Mouse (Mus musculus): ENCODE data around the gene Boc. TPM values are rescaled to one million over a fixed set of nuclear protein-coding genes. Genes with fewer than 3 reads are reported as not detected.

Gene Boc
- polyA plus RNA-seq, 1 experiment from 2014 or later, result 8.7 TPM

GRCm38 (mm10) chr16:44485691-44486090 lies 73.0 kb downstream of the Boc start:
- Histone ChIP-seq H3K27me3 (ENCODE audit: control insufficient read depth, insufficient read depth, low read length) (no peaks in the 10 kb centered on the region; the same call in 1 of the 2 replicates), H3K4me1 (ENCODE audit: control insufficient read depth, insufficient read depth, low read length) (no peaks in the 10 kb centered on the region), H3K4me3 (ENCODE audit: low read depth, low read length) (no peak overlapping the region), H3K4me2 (no peak overlapping the region), H3K9ac (ENCODE audit: low read depth, low read length) (no peak overlapping the region), H3K27ac (ENCODE audit: low read depth, low read length) (no peak overlapping the region), H3K9me3 (replicated peaks; ENCODE audit: control insufficient read depth, low read length) (no peaks in the 10 kb centered on the region), H3K36me3 (ENCODE audit: control insufficient read depth, insufficient read depth, low read length) (peaks cover 9% of the 10 kb centered on the region; the same call in 1 of the 2 replicates)
- ATAC-seq (replicated peaks; ENCODE audit: insufficient number of reproducible peaks, low FRiP score, low TSS enrichment), result no peak
- WGBS (ENCODE audit: insufficient replicate concordance), result 84% methylated on average over 8 of the region's 8 CpGs

- H3K9me3 ChIP-seq (replicated peaks; ENCODE audit: control insufficient read depth, low read length), result no peaks in the 10 kb centered on the region
- H3K4me1 ChIP-seq (ENCODE audit: control insufficient read depth, insufficient read depth, low read length), result no peaks in the 10 kb centered on the region
- ATAC-seq (replicated peaks; ENCODE audit: insufficient number of reproducible peaks, low FRiP score, low TSS enrichment), result no peak
- H3K36me3 ChIP-seq (ENCODE audit: control insufficient read depth, insufficient read depth, low read length), result peaks cover 9% of the 10 kb centered on the region; the same call in 1 of the 2 replicates
- no peak overlapping the region for H3K4me2 ChIP-seq
- no peak overlapping the region for H3K27ac ChIP-seq (ENCODE audit: low read depth, low read length)
- no peaks in the 10 kb centered on the region; the same call in 1 of the 2 replicates for H3K27me3 ChIP-seq (ENCODE audit: control insufficient read depth, insufficient read depth, low read length)
- H3K4me3 ChIP-seq (ENCODE audit: low read depth, low read length), result no peak overlapping the region
- H3K9ac ChIP-seq (ENCODE audit: low read depth, low read length), result no peak overlapping the region
- WGBS (ENCODE audit: insufficient replicate concordance), result 71% methylated on average over 10 of the region's 10 CpGs
These were observed 73.9 kb downstream of the Boc start for GRCm38 (mm10) chr16:44484831-44485230.

- H3K36me3 ChIP-seq (ENCODE audit: control insufficient read depth, insufficient read depth, low read length), result peaks cover 9% of the 10 kb centered on the region; the same call in 1 of the 2 replicates
- 6% methylated on average over 7 of the region's 7 CpGs for WGBS (ENCODE audit: insufficient replicate concordance)
- no peaks in the 10 kb centered on the region for H3K27me3 ChIP-seq (ENCODE audit: control insufficient read depth, insufficient read depth, low read length)
- ATAC-seq (replicated peaks; ENCODE audit: insufficient number of reproducible peaks, low FRiP score, low TSS enrichment), result no peak
- no peaks in the 10 kb centered on the region; the same call in 1 of the 2 replicates for H3K4me1 ChIP-seq (ENCODE audit: control insufficient read depth, insufficient read depth, low read length)
- H3K4me2 ChIP-seq, result no peak overlapping the region
- H3K9me3 ChIP-seq (replicated peaks; ENCODE audit: control insufficient read depth, low read length), result no peaks in the 10 kb centered on the region
- H3K27ac ChIP-seq (ENCODE audit: low read depth, low read length), result no peak overlapping the region
- no peak overlapping the region for H3K9ac ChIP-seq (ENCODE audit: low read depth, low read length)
- H3K4me3 ChIP-seq (ENCODE audit: low read depth, low read length), result no peak overlapping the region
These were observed 74.6 kb downstream of the Boc start for GRCm38 (mm10) chr16:44484079-44484478.

GRCm38 (mm10) chr16:44481599-44482593 lies 76.8 kb downstream of the Boc start:
- no peak for ATAC-seq (replicated peaks; ENCODE audit: insufficient number of reproducible peaks, low FRiP score, low TSS enrichment)
- Histone ChIP-seq H3K9me3 (replicated peaks; ENCODE audit: control insufficient read depth, low read length) (no peaks in the 10 kb centered on the region), H3K27ac (ENCODE audit: low read depth, low read length) (no peak overlapping the region), H3K9ac (ENCODE audit: low read depth, low read length) (no peak overlapping the region), H3K36me3 (ENCODE audit: control insufficient read depth, insufficient read depth, low read length) (peaks cover 3% of the 10 kb centered on the region; the same call in 1 of the 2 replicates), H3K27me3 (ENCODE audit: control insufficient read depth, insufficient read depth, low read length) (no peaks in the 10 kb centered on the region), H3K4me2 (no peak overlapping the region), H3K4me1 (ENCODE audit: control insufficient read depth, insufficient read depth, low read length) (no peaks in the 10 kb centered on the region; the same call in 1 of the 2 replicates), H3K4me3 (ENCODE audit: low read depth, low read length) (no peak overlapping the region)
- 48% methylated on average over 28 of the region's 28 CpGs for whole genome bisulfite sequencing (ENCODE audit: insufficient replicate concordance)

- 51% methylated on average over 7 of the region's 7 CpGs for WGBS (ENCODE audit: insufficient replicate concordance)
- H3K9me3 ChIP-seq (replicated peaks; ENCODE audit: control insufficient read depth, low read length), result no peaks in the 10 kb centered on the region
- no peak for ATAC-seq (replicated peaks; ENCODE audit: insufficient number of reproducible peaks, low FRiP score, low TSS enrichment)
- no peaks in the 10 kb centered on the region for H3K36me3 ChIP-seq (ENCODE audit: control insufficient read depth, insufficient read depth, low read length)
- no peaks in the 10 kb centered on the region for H3K27me3 ChIP-seq (ENCODE audit: control insufficient read depth, insufficient read depth, low read length)
- no peak overlapping the region for H3K4me3 ChIP-seq (ENCODE audit: low read depth, low read length)
- no peaks in the 10 kb centered on the region; the same call in 1 of the 2 replicates for H3K4me1 ChIP-seq (ENCODE audit: control insufficient read depth, insufficient read depth, low read length)
- no peak overlapping the region for H3K4me2 ChIP-seq
- no peak overlapping the region for H3K27ac ChIP-seq (ENCODE audit: low read depth, low read length)
- H3K9ac ChIP-seq (ENCODE audit: low read depth, low read length), result no peak overlapping the region
These were observed 78.1 kb downstream of the Boc start for GRCm38 (mm10) chr16:44480616-44481015.

DNA sequence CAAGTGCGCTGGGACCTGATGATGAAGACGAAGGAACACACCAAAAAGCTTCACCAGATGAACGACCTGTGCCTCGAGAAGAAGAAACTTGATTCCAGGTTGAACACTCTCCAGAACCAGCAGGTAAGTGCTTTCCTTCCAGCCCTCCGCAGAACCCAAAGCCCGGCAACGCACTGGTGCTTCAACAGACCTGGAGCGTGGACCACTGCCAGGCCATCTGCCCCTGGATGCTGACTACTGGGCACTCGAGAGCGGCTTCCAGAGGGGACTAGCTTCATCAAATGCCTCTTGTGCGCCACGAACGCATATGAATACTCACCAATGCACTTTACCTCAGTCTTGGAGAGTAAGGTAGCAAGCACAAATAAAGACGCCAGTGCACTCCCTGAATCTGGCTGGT lies 78.8 kb downstream of the Boc start:
- no peak overlapping the region for H3K4me2 ChIP-seq
- WGBS (ENCODE audit: insufficient replicate concordance), result 85% methylated on average over 14 of the region's 14 CpGs
- no peaks in the 10 kb centered on the region; the same call in 1 of the 2 replicates for H3K4me1 ChIP-seq (ENCODE audit: control insufficient read depth, insufficient read depth, low read length)
- no peak for ATAC-seq (replicated peaks; ENCODE audit: insufficient number of reproducible peaks, low FRiP score, low TSS enrichment)
- H3K4me3 ChIP-seq (ENCODE audit: low read depth, low read length), result no peak overlapping the region
- no peaks in the 10 kb centered on the region for H3K9me3 ChIP-seq (replicated peaks; ENCODE audit: control insufficient read depth, low read length)
- H3K36me3 ChIP-seq (ENCODE audit: control insufficient read depth, insufficient read depth, low read length), result no peaks in the 10 kb centered on the region
- no peaks in the 10 kb centered on the region for H3K27me3 ChIP-seq (ENCODE audit: control insufficient read depth, insufficient read depth, low read length)
- no peak overlapping the region for H3K27ac ChIP-seq (ENCODE audit: low read depth, low read length)
- no peak overlapping the region for H3K9ac ChIP-seq (ENCODE audit: low read depth, low read length)

- H3K9me3 ChIP-seq (replicated peaks; ENCODE audit: control insufficient read depth, low read length), result no peaks in the 10 kb centered on the region
- no peak overlapping the region for H3K4me3 ChIP-seq (ENCODE audit: low read depth, low read length)
- peak overlapping the region; percentile 45 for H3K4me2 ChIP-seq
- H3K36me3 ChIP-seq (ENCODE audit: control insufficient read depth, insufficient read depth, low read length), result no peaks in the 10 kb centered on the region
- no peaks in the 10 kb centered on the region for H3K27me3 ChIP-seq (ENCODE audit: control insufficient read depth, insufficient read depth, low read length)
- no peaks in the 10 kb centered on the region; the same call in 1 of the 2 replicates for H3K4me1 ChIP-seq (ENCODE audit: control insufficient read depth, insufficient read depth, low read length)
- no peak overlapping the region for H3K9ac ChIP-seq (ENCODE audit: low read depth, low read length)
- 23% methylated on average over 18 of the region's 18 CpGs for WGBS (ENCODE audit: insufficient replicate concordance)
- no peak overlapping the region for H3K27ac ChIP-seq (ENCODE audit: low read depth, low read length)
- ATAC-seq (replicated peaks; ENCODE audit: insufficient number of reproducible peaks, low FRiP score, low TSS enrichment), result no peak
These were observed 79.9 kb downstream of the Boc start for GRCm38 (mm10) chr16:44478767-44479166.

DNA sequence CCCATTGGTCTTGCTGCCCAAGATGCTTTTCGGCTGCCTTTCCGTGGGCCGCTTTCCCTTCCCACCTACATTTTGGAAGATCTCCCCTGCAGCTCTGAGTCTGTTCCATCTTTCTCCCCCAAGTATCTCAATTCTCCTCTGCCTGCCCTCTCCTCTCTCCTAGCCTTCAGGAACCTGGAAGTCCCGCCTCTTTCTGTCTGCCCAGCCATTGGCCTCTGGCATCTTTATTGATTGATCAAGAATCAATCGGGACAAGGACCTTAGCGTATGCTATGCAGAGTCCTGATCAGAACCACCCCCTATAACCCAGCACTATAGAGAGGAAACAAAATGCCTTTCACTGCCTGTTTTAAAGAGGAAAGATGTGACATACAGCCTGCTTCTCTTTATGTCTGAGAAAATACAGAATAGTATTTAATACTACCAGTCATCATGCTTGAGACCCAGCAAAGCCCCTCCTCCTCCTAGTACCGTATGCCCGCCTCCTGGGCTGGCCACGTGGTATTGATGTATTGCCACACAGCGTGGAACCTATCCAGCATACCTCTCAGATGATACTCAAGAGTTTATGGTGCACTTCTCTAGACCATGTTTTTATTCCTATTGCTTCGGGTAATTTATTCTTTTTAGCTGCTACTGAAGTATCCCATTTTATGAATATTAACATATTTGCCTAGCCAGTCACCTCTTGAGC lies 82.9 kb downstream of the Boc start:
- ATAC-seq (replicated peaks; ENCODE audit: insufficient number of reproducible peaks, low FRiP score, low TSS enrichment), result no peak
- Histone ChIP-seq H3K27ac (ENCODE audit: low read depth, low read length) (no peak overlapping the region), H3K9ac (ENCODE audit: low read depth, low read length) (no peak overlapping the region), H3K4me3 (ENCODE audit: low read depth, low read length) (no peak overlapping the region), H3K9me3 (replicated peaks; ENCODE audit: control insufficient read depth, low read length) (no peaks in the 10 kb centered on the region), H3K36me3 (ENCODE audit: control insufficient read depth, insufficient read depth, low read length) (no peaks in the 10 kb centered on the region), H3K4me1 (ENCODE audit: control insufficient read depth, insufficient read depth, low read length) (no peaks in the 10 kb centered on the region; the same call in 1 of the 2 replicates), H3K4me2 (no peak overlapping the region), H3K27me3 (ENCODE audit: control insufficient read depth, insufficient read depth, low read length) (no peaks in the 10 kb centered on the region)
- WGBS (ENCODE audit: insufficient replicate concordance), result 79% methylated on average over 11 of the region's 11 CpGs
